Mouse (Mus musculus): ENCODE data around the gene Slc35e2. TPM values are rescaled to one million over a fixed set of nuclear protein-coding genes. Genes with fewer than 3 reads are reported as not detected.

Gene Slc35e2
- polyA plus RNA-seq, 1 experiment from 2014 or later = 5.6 TPM

DNA sequence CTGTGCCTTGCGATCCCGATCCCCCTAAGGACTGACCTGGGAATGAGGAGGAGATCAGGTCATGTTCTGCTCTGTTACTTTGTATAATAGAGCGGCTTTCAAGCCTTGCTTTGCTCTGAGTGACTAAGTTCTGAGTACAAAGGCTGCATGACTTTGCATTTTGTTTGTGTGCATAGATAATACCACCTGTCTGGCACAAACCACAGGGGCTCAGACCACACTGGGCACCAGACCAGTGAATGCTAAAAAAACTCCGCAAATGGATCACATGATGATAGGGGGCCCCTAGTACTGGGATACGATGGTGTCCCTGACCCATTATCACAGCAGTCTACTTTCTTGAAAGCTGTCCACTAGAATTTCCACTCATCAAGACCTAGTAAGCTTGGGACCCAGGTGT, 4.6 kb upstream of the Slc35e2 start:
- no peak overlapping the region for H3K9ac ChIP-seq (replicated peaks)
- peaks cover 16% of the 10 kb centered on the region for H3K4me1 ChIP-seq (ENCODE audit: insufficient read depth)
- H3K4me2 ChIP-seq (ENCODE audit: low read depth, low read length) = no peak overlapping the region
- TF ChIP-seq EP300 (IDR thresholded peaks at IDR 0.05; ENCODE audit: low read depth) (peak; percentile 50; the same call in 1 of the 2 replicates), CTCF (IDR thresholded peaks at IDR 0.05; ENCODE audit: low read depth) (no peak)
- DNase-seq (no peak), ATAC-seq (no peak)
- H3K27me3 ChIP-seq (ENCODE audit: insufficient read depth, low read length) = no peaks in the 10 kb centered on the region
- WGBS (ENCODE audit: insufficient replicate concordance) = 48% methylated on average over 5 of the region's 5 CpGs
- H3K4me3 ChIP-seq (ENCODE audit: low read depth, low read length) = no peak overlapping the region
- no peaks in the 10 kb centered on the region for H3K36me3 ChIP-seq (replicated peaks; ENCODE audit: insufficient read depth, low read length)
- no peak overlapping the region for H3K27ac ChIP-seq (ENCODE audit: low read depth)
- no peaks in the 10 kb centered on the region for H3K9me3 ChIP-seq (ENCODE audit: low read length)

DNA sequence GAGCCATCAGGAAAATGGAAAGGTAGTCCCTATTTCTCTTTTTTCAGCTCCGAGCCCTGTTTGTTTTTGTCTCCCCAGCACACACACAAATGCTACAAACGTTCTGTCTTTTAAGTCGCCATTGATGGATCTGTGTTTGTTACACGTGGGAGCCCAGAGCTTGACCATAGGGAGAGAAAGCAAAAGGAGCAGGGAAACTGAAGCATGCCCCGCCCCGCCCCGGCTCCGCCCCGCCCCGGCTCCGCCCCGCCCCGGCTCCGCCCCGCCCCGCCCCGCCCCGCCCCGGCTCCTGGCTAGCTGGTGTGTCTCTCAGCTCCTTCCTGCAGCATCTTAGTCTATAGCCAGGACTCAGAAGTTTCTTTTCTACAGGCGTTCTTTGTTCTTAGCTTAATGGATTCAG, 2.7 kb upstream of the Slc35e2 start:
- no peaks in the 10 kb centered on the region for H3K9me3 ChIP-seq (ENCODE audit: low read length)
- no peak for TF ChIP-seq CTCF (IDR thresholded peaks at IDR 0.05; ENCODE audit: low read depth)
- TF ChIP-seq EP300 (IDR thresholded peaks at IDR 0.05; ENCODE audit: low read depth) = no peak
- H3K4me2 ChIP-seq (ENCODE audit: low read depth, low read length) = no peak overlapping the region
- no peak overlapping the region for H3K9ac ChIP-seq (replicated peaks)
- 27% methylated on average over 11 of the region's 20 CpGs for WGBS (ENCODE audit: insufficient replicate concordance)
- H3K36me3 ChIP-seq (replicated peaks; ENCODE audit: insufficient read depth, low read length) = 0 out of 2 replicates have a peak, but pooled peaks cover 2% of the 10 kb centered on the region
- H3K4me1 ChIP-seq (ENCODE audit: insufficient read depth) = peaks cover 29% of the 10 kb centered on the region
- DNase-seq (peak; percentile 65), ATAC-seq (no peak)
- no peaks in the 10 kb centered on the region for H3K27me3 ChIP-seq (ENCODE audit: insufficient read depth, low read length)
- H3K4me3 ChIP-seq (ENCODE audit: low read depth, low read length) = no peak overlapping the region
- no peak overlapping the region for H3K27ac ChIP-seq (ENCODE audit: low read depth)

DNA sequence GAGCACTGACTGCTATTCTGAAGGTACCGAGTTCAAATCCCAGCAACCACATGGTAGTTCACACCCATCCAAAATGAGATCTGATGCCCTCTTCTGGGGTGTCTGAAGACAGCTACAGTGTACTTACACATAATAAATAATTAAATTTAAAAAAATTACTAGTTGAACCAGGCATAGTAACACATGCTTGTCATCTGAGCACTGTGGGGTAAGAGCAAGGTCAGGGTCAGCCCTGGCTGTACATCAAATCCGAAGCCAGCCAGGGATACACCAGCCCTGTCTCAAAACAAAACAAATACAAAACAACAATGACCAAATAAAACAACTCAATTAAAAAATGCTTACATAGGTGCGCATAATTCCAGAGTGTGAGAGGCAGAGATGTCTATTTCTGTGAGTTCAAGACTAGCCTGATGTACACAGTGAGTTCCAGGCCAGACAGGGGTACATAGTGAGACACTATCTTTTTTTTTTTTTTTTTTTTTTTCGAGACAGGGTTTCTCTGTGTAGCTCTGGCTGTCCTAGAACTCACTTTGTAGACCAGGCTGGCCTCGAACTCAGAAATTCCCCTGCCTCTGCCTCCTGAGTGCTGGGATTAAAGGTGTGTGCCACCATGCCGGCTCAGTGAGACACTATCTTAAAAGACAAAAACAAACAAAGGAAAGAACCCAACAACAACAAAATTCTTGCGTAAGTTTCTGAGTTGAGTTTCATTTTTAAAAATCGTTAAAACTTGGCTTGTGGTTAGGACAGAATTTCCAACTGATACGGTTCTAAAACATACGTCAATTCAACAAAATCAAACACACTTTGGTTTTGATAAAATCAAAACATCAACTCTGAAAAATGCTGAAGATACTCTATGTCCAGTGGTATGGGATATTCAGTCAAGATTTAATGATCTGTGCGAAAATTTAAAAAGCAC, 1.1 kb upstream of the Slc35e2 start:
- Histone ChIP-seq H3K36me3 (replicated peaks; ENCODE audit: insufficient read depth, low read length) (0 out of 2 replicates have a peak, but pooled peaks cover 2% of the 10 kb centered on the region), H3K4me3 (ENCODE audit: low read depth, low read length) (peak overlapping the region; percentile 95), H3K4me2 (ENCODE audit: low read depth, low read length) (peak overlapping the region; percentile 93), H3K9ac (replicated peaks) (peak overlapping the region; percentile 90), H3K4me1 (ENCODE audit: insufficient read depth) (peaks cover 39% of the 10 kb centered on the region), H3K27ac (ENCODE audit: low read depth) (peak overlapping the region; percentile 98), H3K9me3 (ENCODE audit: low read length) (no peaks in the 10 kb centered on the region), H3K27me3 (ENCODE audit: insufficient read depth, low read length) (no peaks in the 10 kb centered on the region)
- DNase-seq (no peak), ATAC-seq (no peak)
- 53% methylated on average over 11 of the region's 11 CpGs for WGBS (ENCODE audit: insufficient replicate concordance)
- TF ChIP-seq EP300 (IDR thresholded peaks at IDR 0.05; ENCODE audit: low read depth) (no peak), CTCF (IDR thresholded peaks at IDR 0.05; ENCODE audit: low read depth) (no peak)

DNA sequence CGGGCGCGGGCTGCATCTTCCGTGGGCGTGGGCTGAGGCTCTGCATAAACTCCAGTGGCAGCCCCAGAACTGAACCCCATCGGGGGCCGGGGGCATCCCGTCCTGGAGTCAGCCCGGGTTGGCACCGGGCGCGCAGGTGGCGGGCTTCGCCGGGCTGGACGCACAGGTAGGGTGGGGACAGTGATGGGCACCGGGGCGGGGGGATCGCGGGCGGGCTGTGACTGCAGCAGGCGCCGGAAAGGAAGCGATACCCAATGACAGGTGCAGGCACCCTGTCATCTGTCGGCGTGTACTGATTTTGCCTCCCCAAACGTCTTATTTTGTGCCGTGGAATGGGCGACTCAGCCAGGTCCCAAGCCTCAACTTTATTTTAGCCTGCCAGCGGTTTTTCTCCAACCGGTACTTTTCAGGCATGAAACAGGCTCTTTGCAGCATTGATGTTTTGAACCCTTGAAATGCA, 811 bp downstream of the Slc35e2 start:
- Histone ChIP-seq H3K36me3 (replicated peaks; ENCODE audit: insufficient read depth, low read length) (0 out of 2 replicates have a peak, but pooled peaks cover 2% of the 10 kb centered on the region), H3K4me2 (ENCODE audit: low read depth, low read length) (peak overlapping the region; percentile 93), H3K4me1 (ENCODE audit: insufficient read depth) (peaks cover 36% of the 10 kb centered on the region), H3K4me3 (ENCODE audit: low read depth, low read length) (peak overlapping the region; percentile 95), H3K27ac (ENCODE audit: low read depth) (peak overlapping the region; percentile 98), H3K9me3 (ENCODE audit: low read length) (no peaks in the 10 kb centered on the region), H3K27me3 (ENCODE audit: insufficient read depth, low read length) (no peaks in the 10 kb centered on the region), H3K9ac (replicated peaks) (peak overlapping the region; percentile 90)
- 1% methylated on average over 31 of the region's 31 CpGs for WGBS (ENCODE audit: insufficient replicate concordance)
- DNase-seq (no peak), ATAC-seq (peak; percentile 7)
- TF ChIP-seq CTCF (IDR thresholded peaks at IDR 0.05; ENCODE audit: low read depth) = no peak
- TF ChIP-seq EP300 (IDR thresholded peaks at IDR 0.05; ENCODE audit: low read depth) = no peak

- Histone ChIP-seq H3K27me3 (ENCODE audit: insufficient read depth, low read length) (no peaks in the 10 kb centered on the region), H3K4me3 (ENCODE audit: low read depth, low read length) (peak overlapping the region; percentile 95), H3K4me1 (ENCODE audit: insufficient read depth) (peaks cover 36% of the 10 kb centered on the region), H3K36me3 (replicated peaks; ENCODE audit: insufficient read depth, low read length) (0 out of 2 replicates have a peak, but pooled peaks cover 2% of the 10 kb centered on the region), H3K4me2 (ENCODE audit: low read depth, low read length) (peak overlapping the region; percentile 93), H3K9ac (replicated peaks) (peak overlapping the region; percentile 90; the same call in 1 of the 2 replicates), H3K9me3 (ENCODE audit: low read length) (no peaks in the 10 kb centered on the region), H3K27ac (ENCODE audit: low read depth) (no peak overlapping the region)
- no peak for TF ChIP-seq CTCF (IDR thresholded peaks at IDR 0.05; ENCODE audit: low read depth)
- TF ChIP-seq EP300 (IDR thresholded peaks at IDR 0.05; ENCODE audit: low read depth) = peak; percentile 86
- ATAC-seq (no peak), DNase-seq (no peak)
- WGBS (ENCODE audit: insufficient replicate concordance) = 58% methylated on average over 1 of the region's 1 CpGs
These were observed 1.5 kb downstream of the Slc35e2 start for GRCm38 (mm10) chr4:155602753-155603152.

GRCm38 (mm10) chr4:155603801-155604200, 2.6 kb downstream of the Slc35e2 start:
- no peak for ATAC-seq
- Histone ChIP-seq H3K4me3 (ENCODE audit: low read depth, low read length) (no peak overlapping the region), H3K9ac (replicated peaks) (no peak overlapping the region), H3K27ac (ENCODE audit: low read depth) (peak overlapping the region; percentile 41; the same call in 1 of the 2 replicates), H3K9me3 (ENCODE audit: low read length) (no peaks in the 10 kb centered on the region), H3K4me1 (ENCODE audit: insufficient read depth) (peaks cover 29% of the 10 kb centered on the region), H3K36me3 (replicated peaks; ENCODE audit: insufficient read depth, low read length) (0 out of 2 replicates have a peak, but pooled peaks cover 2% of the 10 kb centered on the region), H3K4me2 (ENCODE audit: low read depth, low read length) (peak overlapping the region; percentile 27; the same call in 1 of the 2 replicates), H3K27me3 (ENCODE audit: insufficient read depth, low read length) (no peaks in the 10 kb centered on the region)
- WGBS (ENCODE audit: insufficient replicate concordance) = 87% methylated on average over 6 of the region's 6 CpGs
- TF ChIP-seq CTCF (IDR thresholded peaks at IDR 0.05; ENCODE audit: low read depth) = no peak
- TF ChIP-seq EP300 (IDR thresholded peaks at IDR 0.05; ENCODE audit: low read depth) = no peak
- no peak for DNase-seq

All from liver, postnatal 0 days (tissue).